Mouse (Mus musculus): ENCODE data around the gene Chd6.

The Chd6 gene

GRCm38 (mm10) chr2:160925203-160925602, 183.7 kb downstream of the Chd6 start:
- no peak for DNase-seq

DNA sequence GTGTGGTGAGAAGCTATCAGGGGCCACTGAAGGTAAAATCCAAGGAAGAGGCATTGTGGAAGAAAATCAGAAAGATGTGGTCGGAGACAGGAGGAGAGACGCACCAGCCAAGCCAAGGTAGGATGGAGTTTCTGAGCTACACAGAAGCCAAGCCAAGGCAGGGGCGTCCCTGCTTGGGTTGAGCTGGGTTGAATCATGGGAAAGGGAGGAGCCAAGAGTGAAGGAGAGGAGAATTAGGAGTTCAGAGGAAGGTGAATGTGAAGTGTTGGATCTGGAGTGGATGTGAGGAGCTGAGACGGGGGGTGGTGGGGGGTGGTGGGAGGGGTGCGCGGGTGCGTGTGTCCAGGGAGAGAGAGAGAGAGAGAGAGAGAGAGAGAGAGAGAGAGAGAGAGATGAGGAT, 187.6 kb downstream of the Chd6 start:
- DNase-seq = no peak

GRCm38 (mm10) chr2:160918930-160919215, 190.0 kb downstream of the Chd6 start:
- DNase-seq = no peak

- DNase-seq = no peak
Observed at GRCm38 (mm10) chr2:160918154-160918929, 190.5 kb downstream of the Chd6 start.

DNA sequence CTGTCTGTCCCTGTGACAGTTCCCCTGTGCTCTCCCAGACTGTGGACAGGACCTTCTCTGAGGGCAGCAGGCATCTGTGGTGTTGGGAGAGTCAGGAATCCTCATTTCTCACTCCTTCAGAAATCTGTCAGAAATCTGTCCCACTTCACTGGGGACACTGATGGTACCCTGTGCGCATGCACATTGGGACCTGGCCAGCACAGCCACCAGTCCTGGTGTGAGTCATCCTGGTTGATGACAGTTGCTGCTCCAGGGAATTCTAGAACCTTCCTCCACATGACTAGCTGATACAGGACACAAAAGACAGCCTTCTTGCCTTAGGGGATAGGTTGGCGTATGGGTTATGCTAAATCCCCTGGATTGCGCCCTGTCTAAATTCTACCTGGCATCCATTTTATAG, 191.6 kb downstream of the Chd6 start:
- no peak for DNase-seq

GRCm38 (mm10) chr2:160916714-160917113, 192.2 kb downstream of the Chd6 start:
- DNase-seq = no peak

GRCm38 (mm10) chr2:160915821-160916610, 192.9 kb downstream of the Chd6 start:
- no peak for DNase-seq

DNA sequence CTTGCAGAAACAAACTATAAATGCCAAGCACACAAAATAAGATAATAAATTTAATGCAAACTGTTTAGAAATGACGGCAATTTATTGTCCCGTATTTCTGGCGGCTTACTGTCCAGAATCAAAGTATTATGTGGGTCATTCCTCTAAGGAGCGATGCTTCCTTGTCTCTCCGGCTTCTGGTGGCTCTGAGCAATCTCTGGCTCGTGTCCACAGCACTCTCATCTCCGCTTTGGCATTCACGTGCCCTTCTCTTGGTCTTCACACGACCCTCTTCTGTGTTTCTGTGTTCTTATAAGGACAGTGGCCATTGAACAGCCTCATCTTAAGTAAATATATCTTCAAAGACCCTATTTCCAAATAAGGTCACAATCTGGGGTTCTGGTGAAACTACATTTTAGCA, 194.2 kb downstream of the Chd6 start:
- DNase-seq = no peak

GRCm38 (mm10) chr2:160912231-160912671, 196.6 kb downstream of the Chd6 start, which contains the start of gene Emilin3:
Gene Emilin3 (minus strand): TSS chr2:160912328.
- no peak for DNase-seq

DNA sequence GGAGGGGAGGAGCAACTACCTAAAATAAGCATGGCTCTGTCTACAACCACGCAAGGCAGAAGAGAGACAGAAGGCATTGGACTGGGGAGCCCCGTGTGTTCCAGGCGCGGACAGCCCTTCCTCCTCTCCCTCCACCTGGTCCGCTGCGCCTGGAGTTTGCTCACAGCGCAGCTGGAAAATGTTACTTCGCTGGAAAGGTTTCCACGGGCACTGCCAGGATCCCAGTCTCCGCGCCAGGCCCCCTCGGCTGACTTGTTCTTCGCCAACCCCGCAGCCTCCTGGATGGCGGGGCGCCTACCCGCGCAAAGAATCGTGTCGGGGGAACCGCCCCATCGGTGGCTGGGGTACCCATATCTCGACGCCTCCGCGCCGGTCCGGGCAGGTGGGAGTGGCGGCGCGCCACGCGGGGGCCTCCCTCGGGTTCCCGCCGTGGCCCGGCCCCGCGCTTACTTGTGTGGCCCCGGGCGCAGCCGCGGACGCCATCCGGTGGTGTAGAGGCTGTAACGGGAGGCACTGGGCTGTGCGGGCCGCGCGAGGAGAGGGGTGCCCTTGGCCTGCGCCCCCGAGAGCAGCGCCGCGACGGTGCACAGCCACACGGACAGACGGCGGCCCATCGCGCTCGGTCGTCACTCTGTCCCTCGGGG, 197.2 kb downstream of the Chd6 start:
- no peak for DNase-seq

DNA sequence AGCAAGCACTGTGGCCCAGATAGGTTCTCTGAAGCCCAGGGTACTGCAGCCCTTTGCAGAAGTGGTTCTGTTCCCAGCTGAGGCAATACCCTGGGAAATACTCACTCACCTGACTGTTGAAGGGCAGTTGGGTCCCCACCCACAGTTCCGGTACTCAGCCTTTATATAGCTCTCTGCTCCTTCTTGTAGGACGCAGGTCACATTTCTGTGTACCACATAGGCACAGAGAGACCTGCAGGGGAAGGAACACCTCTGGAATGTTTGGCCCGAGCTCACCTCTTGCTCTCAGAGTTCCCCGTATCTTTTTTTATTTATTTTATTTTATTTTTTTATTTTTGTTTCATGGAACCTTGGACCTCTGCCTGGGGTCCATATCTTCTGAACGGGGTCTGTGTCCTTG, 198.2 kb downstream of the Chd6 start:
- DNase-seq = no peak

DNA sequence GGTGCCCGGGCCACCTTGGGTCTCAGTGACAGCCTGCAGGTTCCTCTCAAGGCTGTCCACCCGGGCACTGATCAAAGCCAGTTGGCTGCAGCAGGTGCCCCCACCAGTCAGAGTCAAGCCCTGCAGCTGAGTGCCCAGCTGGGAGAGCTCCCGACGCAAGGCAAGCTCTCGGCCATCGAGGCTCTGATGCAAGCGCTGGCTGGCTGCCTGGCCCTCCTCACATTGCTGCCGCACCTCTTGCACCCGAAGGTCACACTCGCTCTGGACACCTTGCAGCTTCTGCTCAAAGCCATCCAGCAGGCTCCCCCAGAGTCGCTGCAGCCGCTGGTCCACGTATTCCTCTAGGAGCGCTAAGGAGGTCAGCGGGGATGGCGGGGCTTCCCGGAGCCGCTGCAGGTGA, 200.3 kb downstream of the Chd6 start:
- no peak for DNase-seq

DNA sequence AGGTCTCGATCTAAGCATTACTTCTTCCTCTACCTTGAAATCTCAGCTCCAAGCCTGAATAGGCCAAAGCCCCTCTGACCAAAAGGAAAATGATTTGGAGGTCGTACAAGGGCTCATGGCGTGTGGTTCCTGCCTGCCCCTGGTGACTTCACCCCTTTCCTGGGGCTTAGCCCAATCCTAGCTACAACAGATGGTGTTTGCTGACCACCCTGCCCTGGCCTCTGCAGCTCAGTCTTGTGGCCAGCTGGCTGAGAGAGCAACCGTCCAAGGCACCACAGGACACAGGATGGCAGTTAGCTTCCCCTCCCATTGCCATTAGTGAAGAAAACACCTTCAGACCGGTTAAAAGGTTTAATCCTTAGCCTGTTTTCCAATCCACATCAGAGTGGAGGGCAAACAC, 202.8 kb downstream of the Chd6 start:
- DNase-seq = no peak

- DNase-seq = no peak
Observed at GRCm38 (mm10) chr2:160905301-160905700, 203.6 kb downstream of the Chd6 start.

- no peak for DNase-seq
Observed at GRCm38 (mm10) chr2:160901656-160902412, 207.0 kb downstream of the Chd6 start.

Measured in kidney, adult 11 months (tissue).